22 mouse cellular contexts compared by ENCODE assay signal in the genomic region with DNA sequence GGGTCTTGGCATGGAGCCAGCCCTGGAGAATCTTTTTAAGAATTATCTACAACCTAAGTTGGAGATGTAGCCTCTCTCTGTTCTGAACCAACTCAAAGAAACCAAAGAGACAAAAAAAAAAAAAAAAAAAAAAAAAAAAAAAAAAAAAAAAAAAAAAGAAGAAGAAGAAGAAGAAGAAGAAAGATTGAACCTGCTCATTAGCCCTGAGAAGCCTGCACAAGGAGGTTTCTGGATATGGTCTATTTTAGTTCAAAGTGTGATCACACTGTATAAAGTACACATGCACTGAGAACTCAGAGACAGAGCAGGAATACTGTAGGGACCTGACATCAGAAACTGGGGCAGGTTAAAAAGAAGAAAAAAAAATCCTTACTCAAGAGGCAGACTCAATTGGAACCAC. TPM values are rescaled to one million over a fixed set of nuclear protein-coding genes. Genes with fewer than 3 reads are reported as not detected.
DNase-seq lines count a peak whose midpoint lies in the region; TF ChIP-seq lines count a peak whose summit lies in the region.
"Had no signal": no experiment of that assay in that cellular context is flagged by ENCODE, and none has a peak within 500 bp of the region (broad histone marks: within the 10 kb centered on the region; RNA-seq: fewer than 3 reads in every experiment).

No protein-coding gene starts in this region.

- no peak overlapping the region for H3K4me2 ChIP-seq in CH12.LX (ENCODE audit: insufficient read depth, low read depth, poor library complexity, severe bottlenecking)
- H3K4me2 ChIP-seq: embryonic facial prominence, embryonic 12.5 days; forebrain, embryonic 12.5 days had no signal

- in situ Hi-C loops in CH12.LX (cut with MboI; ENCODE audit: low pct_ligation_motif_present, low pct_unique_long_range_greater_than_20kb, low sequenced_read_pairs) (no loop called here), ES-E14 (cut with MboI; ENCODE audit: low sequenced_read_pairs in 2 of 2, unreplicated experiment in 2 of 2) (no loop called here)

- H3K4me1 ChIP-seq in CH12.LX (ENCODE audit: control insufficient read depth in 1 of 2, insufficient read depth in 2 of 2), result peaks cover 12 to 24% of the 10 kb centered on the region in 2 experiments
- peaks cover 95% of the 10 kb centered on the region for H3K4me1 ChIP-seq in E14TG2a.4 (replicated peaks; ENCODE audit: low read depth, low read length)
- peaks cover 18 to 23% of the 10 kb centered on the region in 2 experiments for H3K4me1 ChIP-seq in ES-E14 (ENCODE audit: control insufficient read depth in 2 of 2, insufficient read depth in 2 of 2, low read length in 2 of 2, poor library complexity in 1 of 2)

- TF ChIP-seq RAD21 in CH12.LX (IDR thresholded peaks at IDR 0.05; ENCODE audit: low read depth, low read length), result no peak

- H3K36me3 ChIP-seq in CH12.LX (replicated peaks in 1 of 2; ENCODE audit: control insufficient read depth in 1 of 2, insufficient read depth in 1 of 2, low read length in 1 of 2) (no peaks in the 10 kb centered on the region), E14TG2a.4 (ENCODE audit: insufficient read depth, low read length) (no peaks in the 10 kb centered on the region), ES-E14 (ENCODE audit: control insufficient read depth, insufficient read depth, low read length, poor library complexity, severe bottlenecking) (no peaks in the 10 kb centered on the region)
- H3K36me3 ChIP-seq: embryonic facial prominence, embryonic 12.5 days; forebrain, embryonic 10.5 days; forebrain, embryonic 12.5 days had no signal

- H3K9ac ChIP-seq in CH12.LX (ENCODE audit: insufficient read depth, low read depth) (no peak overlapping the region), ES-E14 (ENCODE audit: insufficient read depth, low read depth, low read length, poor library complexity, severe bottlenecking) (0 out of 2 replicates have a peak overlapping the region, but pooled peaks have one; percentile 14)
- H3K9ac ChIP-seq: embryonic facial prominence, embryonic 12.5 days; forebrain, embryonic 12.5 days had no signal

- TF ChIP-seq EP300 in CH12.LX (IDR thresholded peaks at IDR 0.05; ENCODE audit: low read length), result no peak

- no peak for TF ChIP-seq POLR2A in CH12.LX (IDR thresholded peaks at IDR 0.05; ENCODE audit: low read depth, low read length)

- H3K9me3 ChIP-seq in CH12.LX (replicated peaks; ENCODE audit: low read length), result peaks cover 1% of the 10 kb centered on the region
- no peaks in the 10 kb centered on the region for H3K9me3 ChIP-seq in E14TG2a.4 (ENCODE audit: low read length)
- no peaks in the 10 kb centered on the region for H3K9me3 ChIP-seq in ES-E14 (ENCODE audit: control insufficient read depth, insufficient read depth, low read depth, low read length)
- H3K9me3 ChIP-seq: embryonic facial prominence, embryonic 12.5 days; forebrain, embryonic 10.5 days; forebrain, embryonic 12.5 days had no signal

- no peak for DNase-seq in CH12.LX (ENCODE audit: extremely low read depth)
- no peak for DNase-seq in ES-E14 (ENCODE audit: low read depth, low spot score)
- DNase-seq in brain, adult 2 months (ENCODE audit: low read depth, low spot score), result peak; percentile 21
- no peak for DNase-seq in ovary, postnatal 14 days (ENCODE audit: low spot score)
- DNase-seq in layer of hippocampus, adult 11-12 months (ENCODE audit: low spot score), result no peak
- DNase-seq in gastrocnemius, adult 2 months, result no peak
- DNase-seq: adrenal gland, adult 8-10 months; adrenal gland, postnatal 14 days; adrenal gland, postnatal 36 days; cerebellum, adult 11 months; cerebellum, adult 18-20 months; cerebellum, adult 8-10 months; cerebellum, adult 9-11 months; cerebellum, postnatal 14 days; cerebellum, postnatal 36 days; embryo, embryonic 11 days had no signal

- H3K4me3 ChIP-seq in CH12.LX (replicated peaks in 1 of 3; ENCODE audit: low read depth in 2 of 3, low read length in 2 of 3, poor library complexity in 1 of 3), result no peak overlapping the region
- H3K4me3 ChIP-seq in E14TG2a.4 (replicated peaks; ENCODE audit: low read length), result peak overlapping the region; percentile 50
- no peak overlapping the region for H3K4me3 ChIP-seq in ES-E14 (ENCODE audit: insufficient read depth in 1 of 2, low read depth in 1 of 2, low read length in 2 of 2, poor library complexity in 1 of 2, severe bottlenecking in 1 of 2)
- H3K4me3 ChIP-seq in gastrocnemius, adult 2 months, result no peak overlapping the region
- H3K4me3 ChIP-seq: embryonic facial prominence, embryonic 12.5 days; erythroblast, embryonic 14.5 days; forebrain, embryonic 10.5 days; forebrain, embryonic 12.5 days had no signal

- H3K27ac ChIP-seq in CH12.LX (ENCODE audit: insufficient read depth, low read depth) (no peak overlapping the region), ES-E14 (ENCODE audit: insufficient read depth, low read depth, low read length, poor library complexity, severe bottlenecking) (peak overlapping the region; percentile 80; the same call in 1 of the 2 replicates)
- H3K27ac ChIP-seq in gastrocnemius, adult 2 months, result no peak overlapping the region
- H3K27ac ChIP-seq: embryonic facial prominence, embryonic 12.5 days; forebrain, embryonic 10.5 days; forebrain, embryonic 12.5 days had no signal

- no peaks in the 10 kb centered on the region for H3K79me2 ChIP-seq in CH12.LX (replicated peaks; ENCODE audit: control insufficient read depth, extremely low read depth, insufficient read depth, poor library complexity, severe bottlenecking)

- dilution Hi-C loops in CH12.LX (cut with MboI; ENCODE audit: extremely low pct_ligation_motif_present, extremely low pct_unique_long_range_greater_than_20kb, low sequenced_read_pairs), result no loop called here

- TF ChIP-seq CTCF in CH12.LX (conservative IDR thresholded peaks at IDR 0.05 in 1 of 2, IDR thresholded peaks at IDR 0.05 in 1 of 2; ENCODE audit: low read depth in 2 of 2, low read length in 2 of 2) (no peak), E14TG2a.4 (conservative IDR thresholded peaks at IDR 0.05; ENCODE audit: low read length) (no peak)
- no peak for TF ChIP-seq CTCF in gastrocnemius, adult 2 months (IDR thresholded peaks at IDR 0.05)

- intact Hi-C loops in gastrocnemius, adult 2 months (cut with DNase I), result no loop called here

- H3K27me3 ChIP-seq in CH12.LX (replicated peaks) (no peaks in the 10 kb centered on the region), E14TG2a.4 (ENCODE audit: insufficient read depth, low read length) (no peaks in the 10 kb centered on the region)
- H3K27me3 ChIP-seq: embryonic facial prominence, embryonic 12.5 days; forebrain, embryonic 12.5 days; Patski had no signal

TF ChIP-seq in CH12.LX, 34 proteins besides CTCF, POLR2A, EP300 and RAD21:
- TF ChIP-seq ZNF384 (IDR thresholded peaks at IDR 0.05; ENCODE audit: low read depth, low read length) (peak; percentile 90), HCFC1 (IDR thresholded peaks at IDR 0.05; ENCODE audit: low read depth, low read length) (no peak)

TF ChIP-seq in ES-E14, 5 proteins besides CTCF, POLR2A, EP300 and RAD21:
- TF ChIP-seq MAFK (IDR thresholded peaks at IDR 0.05; ENCODE audit: insufficient read depth, low read depth, low read length) (no peak), ZNF384 (IDR thresholded peaks at IDR 0.05; ENCODE audit: low read depth, low read length) (peak; percentile 91; the same call in 1 of the 2 replicates)

RNA-seq across cellular contexts. Expression of a gene that starts 7.2 kb away (rescaled TPM):
- total RNA-seq in CH12.LX (2012; rRNA removed), result 37.6 and 42.5 TPM in 2 replicates
- 29.8 and 33.8 TPM in 2 replicates for total RNA-seq in CH12.LX (2014; rRNA removed)
- 50.8 and 56.3 TPM in 2 replicates for polyA plus RNA-seq in CH12.LX (2012; ENCODE audit: insufficient read length, low read depth)
- 86.1 and 107 TPM in 2 replicates for total RNA-seq in ES-E14 (2012; rRNA removed)
- 10 to 100 TPM; 57.6 to 77.2 TPM for total RNA-seq in gastrocnemius, adult 2 months (2021)

RNA-seq across cellular contexts. Expression of a gene that starts 27.9 kb away (rescaled TPM):
- total RNA-seq in CH12.LX (2012; rRNA removed) (101 and 106 TPM in 2 replicates), CH12.LX (2014; rRNA removed) (153 and 158 TPM in 2 replicates), ES-E14 (2012; rRNA removed) (53.8 and 76.8 TPM in 2 replicates)
- polyA plus RNA-seq in CH12.LX (2012; ENCODE audit: insufficient read length, low read depth), result 123 and 124 TPM in 2 replicates
- 10 to 100 TPM; 34.1 to 50.7 TPM for total RNA-seq in gastrocnemius, adult 2 months (2021)
